Mouse (Mus musculus): ENCODE measurements at regions not wholly inside any gene's neighbourhood (a gene's known extent, or its start where the extent isn't known, plus 50 kb on each side); places are given as distances from the start of the nearest gene placed in this dataset.

DNA sequence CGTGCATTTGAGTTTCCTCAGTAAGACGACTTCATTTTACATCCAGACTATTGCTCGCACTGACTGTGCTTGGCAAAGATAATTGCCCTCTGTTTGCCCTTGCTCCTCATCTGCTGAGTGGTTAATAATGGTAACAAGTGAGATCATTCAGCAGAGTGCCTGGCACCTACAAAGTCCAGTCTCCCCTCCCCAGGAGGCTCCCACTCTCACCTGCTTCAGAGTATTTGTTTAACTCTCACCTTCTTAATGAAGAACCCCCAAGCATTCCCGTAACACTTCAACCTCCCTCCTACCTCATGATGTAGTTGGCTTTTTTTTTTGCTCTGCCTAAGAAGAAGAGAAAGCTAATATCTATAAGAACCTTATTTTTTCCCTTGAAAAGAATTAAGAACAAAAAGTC lies 288.6 kb upstream of the Sel1l start:
- no peaks in the 10 kb centered on the region for H3K79me2 ChIP-seq (ENCODE audit: control insufficient read depth, insufficient read depth, low read length, poor library complexity)
- no peaks in the 10 kb centered on the region for H3K27me3 ChIP-seq (ENCODE audit: control insufficient read depth in 1 of 2, insufficient read depth in 2 of 2, low read length in 2 of 2)
- H3K4me1 ChIP-seq (ENCODE audit: control insufficient read depth in 1 of 2, insufficient read depth in 2 of 2, low read length in 2 of 2) = no peaks in the 10 kb centered on the region
- H3K9me3 ChIP-seq (replicated peaks; ENCODE audit: insufficient read depth, low read length) = no peaks in the 10 kb centered on the region
- H3K36me3 ChIP-seq (ENCODE audit: control insufficient read depth in 1 of 2, insufficient read depth in 2 of 2, low read length in 2 of 2) = no peaks in the 10 kb centered on the region
- H3K4me3 ChIP-seq (ENCODE audit: control insufficient read depth in 1 of 2, insufficient read depth in 1 of 2, low read depth in 2 of 2, low read length in 2 of 2) = no peak overlapping the region
- no peak overlapping the region for H3K27ac ChIP-seq (ENCODE audit: control insufficient read depth, low read depth, low read length)
- TF ChIP-seq E2F4 (IDR thresholded peaks at IDR 0.05; ENCODE audit: borderline replicate concordance, low read depth, low read length) (no peak), MAZ (IDR thresholded peaks at IDR 0.05; ENCODE audit: low read depth, low read length) (no peak), TBP (IDR thresholded peaks at IDR 0.05; ENCODE audit: low read depth, low read length) (no peak), ZKSCAN1 (IDR thresholded peaks at IDR 0.05; ENCODE audit: low read depth, low read length) (no peak), MXI1 (IDR thresholded peaks at IDR 0.05; ENCODE audit: low read depth, low read length) (no peak), USF1 (IDR thresholded peaks at IDR 0.05; ENCODE audit: low read depth, low read length) (no peak), CHD2 (IDR thresholded peaks at IDR 0.05; ENCODE audit: low read length) (no peak), POLR2AphosphoS5 (IDR thresholded peaks at IDR 0.05; ENCODE audit: borderline replicate concordance, low read depth, low read length) (no peak), TAL1 (IDR thresholded peaks at IDR 0.05; ENCODE audit: low read length) (no peak), POLR2A (IDR thresholded peaks at IDR 0.05; ENCODE audit: control insufficient read depth in 1 of 2, insufficient read depth in 1 of 2, low read depth in 1 of 2, low read length in 2 of 2, poor library complexity in 1 of 2) (no peak), MEF2A (IDR thresholded peaks at IDR 0.05; ENCODE audit: extremely low read depth, insufficient replicate concordance, low read depth, low read length, poor library complexity, severe bottlenecking) (no peak)
- no peak for DNase-seq (ENCODE audit: low read depth, low spot score)
- H3K9ac ChIP-seq (ENCODE audit: control insufficient read depth, low read depth, low read length, poor library complexity, severe bottlenecking) = no peak overlapping the region

DNA sequence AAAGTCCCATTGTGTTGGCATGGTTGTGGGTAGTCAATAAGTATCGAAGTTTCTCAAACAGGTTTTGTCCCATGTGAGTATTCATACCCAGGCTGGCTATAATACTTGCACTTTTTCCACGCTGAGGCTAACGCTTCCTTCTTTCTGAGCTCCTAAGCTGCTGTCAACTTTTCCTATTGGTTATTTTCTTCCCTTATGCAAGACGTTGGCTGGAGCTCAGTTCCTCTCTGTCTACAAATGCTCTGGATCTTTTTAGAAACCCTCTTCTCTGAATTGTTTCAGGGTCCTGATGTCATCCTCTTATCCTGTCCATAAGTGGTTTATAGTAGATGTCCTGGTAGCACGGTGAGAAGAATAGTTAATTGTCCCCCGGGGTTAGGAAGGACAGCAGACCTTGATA lies 278.7 kb upstream of the Sel1l start:
- Histone ChIP-seq H3K4me1 (ENCODE audit: control insufficient read depth in 1 of 2, insufficient read depth in 2 of 2, low read length in 2 of 2) (no peaks in the 10 kb centered on the region), H3K79me2 (ENCODE audit: control insufficient read depth, insufficient read depth, low read length, poor library complexity) (no peaks in the 10 kb centered on the region), H3K36me3 (ENCODE audit: control insufficient read depth in 1 of 2, insufficient read depth in 2 of 2, low read length in 2 of 2) (no peaks in the 10 kb centered on the region), H3K27ac (ENCODE audit: control insufficient read depth, low read depth, low read length) (no peak overlapping the region), H3K9ac (ENCODE audit: control insufficient read depth, low read depth, low read length, poor library complexity, severe bottlenecking) (no peak overlapping the region), H3K4me3 (ENCODE audit: control insufficient read depth in 1 of 2, insufficient read depth in 1 of 2, low read depth in 2 of 2, low read length in 2 of 2) (no peak overlapping the region), H3K9me3 (replicated peaks; ENCODE audit: insufficient read depth, low read length) (no peaks in the 10 kb centered on the region), H3K27me3 (ENCODE audit: control insufficient read depth in 1 of 2, insufficient read depth in 2 of 2, low read length in 2 of 2) (no peaks in the 10 kb centered on the region)
- no peak for TF ChIP-seq RAD21 (IDR thresholded peaks at IDR 0.05; ENCODE audit: low read depth, low read length)
- TF ChIP-seq MYC (IDR thresholded peaks at IDR 0.05; ENCODE audit: low read depth, low read length) = no peak
- no peak for TF ChIP-seq ZNF384 (IDR thresholded peaks at IDR 0.05; ENCODE audit: low read depth, low read length)
- TF ChIP-seq JUND (IDR thresholded peaks at IDR 0.05; ENCODE audit: low read depth, low read length) = no peak
- no peak for TF ChIP-seq MYB (IDR thresholded peaks at IDR 0.05; ENCODE audit: low read depth, low read length)
- no peak for TF ChIP-seq UBTF (IDR thresholded peaks at IDR 0.05; ENCODE audit: borderline replicate concordance, insufficient read depth, low read depth, low read length)
- no peak for TF ChIP-seq GABPA (IDR thresholded peaks at IDR 0.05; ENCODE audit: low read depth, low read length)
- DNase-seq (ENCODE audit: low read depth, low spot score) = no peak
